Mouse (Mus musculus) left cerebral cortex, adult 2 months (tissue): ENCODE measurements around the gene Klhdc7b. TPM values are rescaled to one million over a fixed set of nuclear protein-coding genes. Genes with fewer than 3 reads are reported as not detected.
A peak's percentile ranks its signal among the peaks of the same experiment; 100 is the strongest.

Experiments
- DNase-seq, 2 experiments: peaks; one replicate each; pipeline ENCODE4 v3.0.0; 2021 to 2022; ENCODE audit warnings: low spot score in 2 of 2, mixed read lengths in 1 of 2; ENCODE audit errors: extremely low spot score in 1 of 2
- H3K27ac ChIP-seq: fragments of 200-600 bp; 2 replicates; pipeline ENCODE4 v1.8.1; 2022
- H3K4me3 ChIP-seq: fragments of 200-600 bp; 2 replicates; pipeline ENCODE4 v1.8.1; 2022
- CTCF ChIP-seq: fragments of 200-600 bp; IDR thresholded peaks from 2 replicates; pipeline ENCODE4 v1.8.1; 2022; ENCODE audit warnings: antibody characterized with exemption, mild to moderate bottlenecking, moderate library complexity
- intact Hi-C: fragments of 180-260 bp; cut with DNase I; formaldehyde crosslinking; loops from one replicate; pipeline ENCODE4 v1.15.1; 2025
- total RNA-seq, 2 experiments: library from RNA; stranded (reverse); gene quantifications; 2 replicates each; pipeline ENCODE4 v1.2.3; 2021

Klhdc7b gene
- total RNA-seq, 2 experiments from 2014 or later = 0.35 to 0.72 TPM

GRCm38 (mm10) chr15:89374801-89375534 lies 9.7 kb upstream of the Klhdc7b start:
- TF ChIP-seq CTCF = no peak
- no peak for DNase-seq
- intact Hi-C loops = loop anchor here (5.0 kb wide), 1 partner anchor 92 kb away; no protein-coding TSS in a partner anchor
- Histone ChIP-seq H3K4me3 (no peak overlapping the region; the same call in 1 of the 2 replicates), H3K27ac (no peak overlapping the region)

DNA sequence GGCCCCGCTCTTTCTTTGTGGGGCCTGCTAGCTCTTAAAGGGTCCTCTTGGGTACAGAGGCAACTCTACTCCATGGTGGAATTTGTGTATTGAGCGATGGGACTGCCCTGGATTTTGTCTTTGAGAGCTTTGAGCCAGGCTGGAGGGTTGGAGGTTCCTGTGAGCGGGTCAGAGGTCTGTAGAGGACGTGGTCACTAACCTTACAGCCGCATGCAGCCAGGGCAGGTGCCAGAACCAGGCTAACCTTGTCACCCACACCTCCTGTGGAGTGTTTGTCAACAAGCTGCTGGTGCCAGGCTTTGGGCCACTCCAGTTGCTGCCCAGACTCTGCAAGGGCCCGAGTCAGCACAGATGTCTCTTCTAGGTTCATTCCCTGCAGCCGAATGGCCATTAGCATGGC lies 8.7 kb upstream of the Klhdc7b start:
- intact Hi-C loops = no loop called here

GRCm38 (mm10) chr15:89376957-89377356 lies 7.8 kb upstream of the Klhdc7b start, which contains the start of gene Tymp:
Gene Tymp, minus strand, starts transcription at chr15:89377039.
- H3K4me3 ChIP-seq = no peak within 1 kb of the TSS

More for the DNA sequence above, 8.7 kb upstream of the Klhdc7b start:
- TF ChIP-seq CTCF = no peak
- H3K27ac ChIP-seq = no peak overlapping the region
- H3K4me3 ChIP-seq = no peak overlapping the region
- DNase-seq = no peak

DNA sequence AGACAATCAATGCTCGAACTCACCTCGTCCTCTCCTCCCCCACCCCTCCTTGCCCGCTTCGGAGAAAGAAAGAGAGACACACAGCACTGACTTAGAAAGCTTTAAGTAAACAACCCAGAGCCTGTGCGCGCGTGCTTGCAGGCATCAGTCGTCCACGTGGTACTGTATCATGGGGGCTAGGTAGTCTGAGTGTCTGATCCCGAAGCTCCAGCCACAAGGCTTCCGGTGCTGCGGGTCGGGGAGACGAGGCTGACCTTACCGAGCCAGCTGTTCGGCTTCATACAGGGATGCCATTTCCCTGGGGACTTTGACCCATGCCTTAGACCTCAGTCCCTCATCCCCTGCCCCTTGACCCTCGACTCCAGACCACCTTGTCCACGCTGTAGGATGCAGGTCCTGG lies 7.4 kb upstream of the Klhdc7b start:
- H3K27ac ChIP-seq = no peak overlapping the region
- intact Hi-C loops = no loop called here
- no peak for TF ChIP-seq CTCF
- no peak overlapping the region for H3K4me3 ChIP-seq
- no peak for DNase-seq

More at GRCm38 (mm10) chr15:89376957-89377356, 7.8 kb upstream of the Klhdc7b start, which contains the start of gene Tymp:
- TF ChIP-seq CTCF = no peak
- intact Hi-C loops = no loop called here
- no peak for DNase-seq
- no peak within 1 kb of the TSS for H3K27ac ChIP-seq

- intact Hi-C loops = no loop called here
- no peak for TF ChIP-seq CTCF
- H3K27ac ChIP-seq = peak overlapping the region; percentile 40; the same call in 1 of the 2 replicates
- H3K4me3 ChIP-seq = peak overlapping the region; percentile 39
- no peak for DNase-seq
Observed at GRCm38 (mm10) chr15:89377938-89378828, 6.5 kb upstream of the Klhdc7b start.

DNA sequence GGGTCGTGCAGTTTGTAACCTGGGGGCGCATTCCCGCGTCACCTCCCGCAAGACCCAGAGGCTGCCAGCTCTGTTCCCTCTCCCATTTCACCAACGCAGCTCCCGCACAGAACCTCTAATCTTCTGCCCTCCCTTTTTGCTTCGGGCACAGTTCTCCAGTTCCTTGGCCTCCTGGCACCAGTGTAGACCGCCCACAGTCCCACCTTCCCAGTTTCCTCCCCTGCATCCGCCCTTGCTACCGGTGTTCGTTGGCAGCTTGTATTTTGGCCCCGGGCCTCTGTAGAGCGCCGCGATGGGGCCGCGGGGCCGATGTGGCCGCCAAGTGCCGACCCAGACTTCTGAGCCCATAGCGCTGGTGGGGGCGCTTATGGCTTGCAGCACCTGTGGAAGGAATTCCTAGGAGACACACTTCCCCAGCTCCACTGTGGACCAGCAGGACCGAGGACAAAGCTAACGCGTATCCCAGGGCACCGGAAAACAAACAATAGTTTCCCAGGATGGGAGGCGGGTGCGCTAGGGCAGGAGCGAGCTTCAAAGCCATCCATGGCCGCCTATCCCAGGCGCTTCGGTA lies 5.8 kb upstream of the Klhdc7b start, which contains the start of gene Odf3b:
Gene Odf3b, minus strand, starts transcription at position 452 of the 571 bp plus-strand sequence.
- DNase-seq = no peak
- peak within 1 kb of the TSS; percentile 39 for H3K4me3 ChIP-seq
- intact Hi-C loops = no loop called here
- TF ChIP-seq CTCF = no peak
- peak within 1 kb of the TSS; percentile 40 for H3K27ac ChIP-seq

DNA sequence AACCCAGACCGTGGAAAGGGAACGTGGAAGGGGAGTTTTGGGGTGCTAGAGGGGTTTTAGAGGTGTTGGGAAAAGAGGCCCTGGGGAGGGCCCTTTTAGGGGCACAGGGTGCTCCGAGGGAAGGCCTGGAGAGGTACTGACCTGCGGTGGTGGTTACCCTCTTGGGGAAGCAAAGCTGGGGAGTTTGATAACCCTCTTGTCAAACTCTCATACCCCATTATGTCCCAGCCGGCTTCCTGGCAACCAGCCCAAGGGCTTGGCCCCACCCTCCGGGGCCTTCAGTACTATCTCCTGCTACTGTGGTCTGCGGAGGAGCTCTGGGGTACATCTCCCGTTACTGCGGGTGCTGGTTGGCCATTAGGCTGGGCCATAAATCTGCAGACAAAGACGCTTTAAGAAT lies 5.3 kb upstream of the Klhdc7b start:
- H3K4me3 ChIP-seq = peak overlapping the region; percentile 39
- DNase-seq = no peak
- no peak for TF ChIP-seq CTCF
- peak overlapping the region; percentile 40 for H3K27ac ChIP-seq
- intact Hi-C loops = no loop called here

GRCm38 (mm10) chr15:89387127-89387526 lies 2.4 kb downstream of the Klhdc7b start:
- intact Hi-C loops = no loop called here
- DNase-seq = no peak
- no peak overlapping the region for H3K4me3 ChIP-seq
- H3K27ac ChIP-seq = no peak overlapping the region
- no peak for TF ChIP-seq CTCF

DNA sequence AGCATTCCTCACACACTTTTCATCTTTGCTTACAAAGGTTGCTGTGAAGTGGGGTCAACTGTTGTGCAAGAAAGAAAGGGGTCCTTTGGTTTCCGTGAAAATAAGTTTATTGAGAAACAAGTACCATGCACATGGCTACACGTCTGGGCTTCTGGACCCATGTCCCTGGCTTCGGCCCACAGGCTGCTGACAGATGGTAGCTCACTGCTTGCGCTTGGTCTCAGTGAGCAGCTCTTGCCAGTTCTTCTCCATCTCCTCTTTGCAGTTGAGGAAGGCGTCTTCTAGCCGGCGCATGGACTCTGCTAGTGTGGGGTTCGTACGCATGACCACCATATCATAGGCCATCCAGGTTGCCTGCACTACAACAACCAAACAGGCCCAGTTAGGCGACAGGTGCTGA lies 5.4 kb downstream of the Klhdc7b start:
- TF ChIP-seq CTCF = no peak
- DNase-seq = no peak
- no peak overlapping the region for H3K27ac ChIP-seq
- no peak overlapping the region for H3K4me3 ChIP-seq
- intact Hi-C loops = no loop called here

- DNase-seq = no peak
- intact Hi-C loops = no loop called here
- TF ChIP-seq CTCF = no peak
- Histone ChIP-seq H3K4me3 (no peak overlapping the region), H3K27ac (no peak overlapping the region)
Observed at GRCm38 (mm10) chr15:89396883-89397282, 12.2 kb downstream of the Klhdc7b start.

DNA sequence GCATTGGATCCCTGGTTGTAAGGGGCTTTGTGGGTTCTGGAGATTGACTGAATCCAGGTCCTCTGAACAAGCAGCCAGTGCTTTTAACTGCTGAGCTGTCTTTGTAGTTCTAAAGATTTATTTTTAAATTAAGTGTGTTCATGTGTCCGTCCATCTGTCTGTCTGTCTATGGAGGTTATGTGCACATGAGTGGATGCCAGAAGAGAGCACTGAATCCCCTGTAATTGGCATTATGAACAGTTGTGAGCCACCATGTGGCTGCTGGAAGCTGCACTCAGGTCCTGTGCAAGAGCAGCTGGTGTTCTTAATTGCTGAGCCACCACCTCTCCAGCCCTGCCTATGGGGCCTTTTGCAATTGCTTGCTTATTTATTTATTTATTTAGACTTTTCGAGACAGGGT lies 13.4 kb downstream of the Klhdc7b start:
- H3K4me3 ChIP-seq = no peak overlapping the region
- TF ChIP-seq CTCF = no peak
- intact Hi-C loops = no loop called here
- H3K27ac ChIP-seq = no peak overlapping the region
- DNase-seq = no peak

- DNase-seq = no peak
- no peak overlapping the region for H3K4me3 ChIP-seq
- TF ChIP-seq CTCF = no peak
- H3K27ac ChIP-seq = no peak overlapping the region
- intact Hi-C loops = no loop called here
Observed at GRCm38 (mm10) chr15:89399716-89400115, 15.0 kb downstream of the Klhdc7b start.
